Mouse (Mus musculus) T-helper 2 cell (primary cell): ENCODE measurements around the gene Sh3pxd2a.

Source experiments
- in situ Hi-C: fragments of 300-600 bp; cut with MboI, MseI; formaldehyde crosslinking; loops from one replicate; pipeline ENCODE4 v1.15.1; 2025; ENCODE audit warnings: high pct_unique_total_duplicates

Sh3pxd2a gene

GRCm38 (mm10) chr19:47439726-47440434 is 24.3 kb downstream of the Sh3pxd2a start:
- in situ Hi-C loops, result no loop called here

- in situ Hi-C loops, result no loop called here
Observed at GRCm38 (mm10) chr19:47438445-47438844, 25.8 kb downstream of the Sh3pxd2a start.

- in situ Hi-C loops, result no loop called here
Observed at GRCm38 (mm10) chr19:47437040-47437439, 27.2 kb downstream of the Sh3pxd2a start.

GRCm38 (mm10) chr19:47436236-47436635 is 28.0 kb downstream of the Sh3pxd2a start:
- in situ Hi-C loops, result no loop called here

GRCm38 (mm10) chr19:47434655-47435054 is 29.5 kb downstream of the Sh3pxd2a start:
- in situ Hi-C loops, result no loop called here

- in situ Hi-C loops, result no loop called here
Observed at GRCm38 (mm10) chr19:47432339-47432738, 31.9 kb downstream of the Sh3pxd2a start.

- in situ Hi-C loops, result no loop called here
Observed at GRCm38 (mm10) chr19:47431189-47431931, 32.8 kb downstream of the Sh3pxd2a start.

GRCm38 (mm10) chr19:47430160-47430559 is 34.0 kb downstream of the Sh3pxd2a start:
- in situ Hi-C loops, result no loop called here

GRCm38 (mm10) chr19:47429245-47429644 is 35.0 kb downstream of the Sh3pxd2a start:
- in situ Hi-C loops, result no loop called here

GRCm38 (mm10) chr19:47428794-47429193 is 35.4 kb downstream of the Sh3pxd2a start:
- in situ Hi-C loops, result no loop called here

- in situ Hi-C loops, result no loop called here
Observed at GRCm38 (mm10) chr19:47427841-47428789, 36.1 kb downstream of the Sh3pxd2a start.

- in situ Hi-C loops, result no loop called here
Observed at GRCm38 (mm10) chr19:47423632-47424031, 40.6 kb downstream of the Sh3pxd2a start.

GRCm38 (mm10) chr19:47421128-47421898 is 42.9 kb downstream of the Sh3pxd2a start:
- in situ Hi-C loops, result no loop called here

- in situ Hi-C loops, result no loop called here
Observed at GRCm38 (mm10) chr19:47420539-47420938, 43.7 kb downstream of the Sh3pxd2a start.

GRCm38 (mm10) chr19:47419208-47419607 is 45.0 kb downstream of the Sh3pxd2a start:
- in situ Hi-C loops, result no loop called here

GRCm38 (mm10) chr19:47416161-47416560 is 48.0 kb downstream of the Sh3pxd2a start:
- in situ Hi-C loops, result no loop called here

GRCm38 (mm10) chr19:47414142-47414905 is 49.9 kb downstream of the Sh3pxd2a start:
- in situ Hi-C loops, result loop anchor here (5.0 kb wide), 1 partner anchor 102 kb away; no protein-coding TSS in a partner anchor

GRCm38 (mm10) chr19:47413458-47414005 is 50.7 kb downstream of the Sh3pxd2a start:
- in situ Hi-C loops, result loop anchor here (5.0 kb wide), 1 partner anchor 101 kb away; no protein-coding TSS in a partner anchor

- in situ Hi-C loops, result loop anchor here (5.0 kb wide), 1 partner anchor 100 kb away; no protein-coding TSS in a partner anchor
Observed at GRCm38 (mm10) chr19:47412566-47413248, 51.5 kb downstream of the Sh3pxd2a start.
